Mouse (Mus musculus) naive thymus-derived CD4-positive, alpha-beta T cell, adult 2 months (primary cell): ENCODE results near the gene Gm20388.
"Not testable (repeated sequence)": the region's sequence is repeated elsewhere in the genome, so short reads cannot be mapped to it uniquely, and the experiment has no call there.

Experiments
- DNase-seq: peaks from one replicate; pipeline ENCODE4 v3.0.0-alpha.2; 2011; ENCODE audit warnings: low read depth

Gene Gm20388

DNA sequence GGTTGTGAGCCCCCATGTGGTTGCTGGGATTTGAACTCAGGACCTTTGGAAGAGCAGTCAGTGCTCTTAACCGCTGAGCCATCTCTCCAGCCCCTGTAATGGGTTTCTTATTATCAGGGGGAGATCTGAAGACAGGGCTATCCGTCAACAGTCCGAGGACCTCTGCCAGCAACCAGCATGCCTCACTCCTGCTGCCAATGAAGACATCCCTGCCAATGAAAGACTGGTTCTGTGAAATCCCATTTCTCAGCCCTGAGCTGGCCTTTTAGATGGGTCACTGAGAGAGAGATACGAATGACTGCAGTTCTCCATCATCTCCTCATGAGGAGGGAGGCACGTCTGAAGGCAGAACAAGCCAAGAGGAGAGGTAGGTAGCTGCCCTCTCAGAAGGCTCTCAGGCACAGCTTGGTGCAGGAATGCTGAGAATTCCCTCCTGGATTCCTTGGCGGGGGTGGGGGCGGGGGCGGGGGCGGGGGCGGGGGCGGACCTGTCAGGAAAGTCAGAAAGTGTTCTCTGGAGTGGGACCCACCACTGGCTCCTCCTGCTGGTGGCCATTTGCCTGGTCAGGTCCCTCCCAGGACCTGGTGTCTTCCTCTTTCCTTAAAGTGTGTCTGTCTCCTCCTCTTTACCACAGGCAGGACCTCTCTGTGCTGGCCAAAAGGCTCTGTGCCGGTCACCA, 2648.2 kb downstream of the Gm20388 start:
- DNase-seq, result no peak

DNA sequence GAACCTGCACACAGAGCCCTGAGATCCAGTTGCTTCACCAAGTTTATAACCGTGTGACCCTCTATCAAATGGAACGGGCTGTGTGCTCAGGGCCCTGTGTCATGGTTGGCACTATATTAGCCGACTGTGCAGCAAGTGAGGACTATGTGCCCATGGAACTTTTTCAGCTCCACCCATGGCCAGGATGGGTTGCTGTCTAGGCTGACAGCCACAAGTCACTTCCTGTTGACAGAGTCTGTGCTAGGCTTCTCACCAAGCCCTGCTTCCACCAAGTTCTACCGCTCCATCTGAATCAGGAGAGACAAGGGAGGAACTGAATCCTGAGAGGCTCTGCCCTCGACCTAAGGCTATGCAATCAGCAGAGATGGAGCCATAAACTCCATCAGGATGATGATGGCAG, 2650.6 kb downstream of the Gm20388 start:
- peak; percentile 78 for DNase-seq

DNA sequence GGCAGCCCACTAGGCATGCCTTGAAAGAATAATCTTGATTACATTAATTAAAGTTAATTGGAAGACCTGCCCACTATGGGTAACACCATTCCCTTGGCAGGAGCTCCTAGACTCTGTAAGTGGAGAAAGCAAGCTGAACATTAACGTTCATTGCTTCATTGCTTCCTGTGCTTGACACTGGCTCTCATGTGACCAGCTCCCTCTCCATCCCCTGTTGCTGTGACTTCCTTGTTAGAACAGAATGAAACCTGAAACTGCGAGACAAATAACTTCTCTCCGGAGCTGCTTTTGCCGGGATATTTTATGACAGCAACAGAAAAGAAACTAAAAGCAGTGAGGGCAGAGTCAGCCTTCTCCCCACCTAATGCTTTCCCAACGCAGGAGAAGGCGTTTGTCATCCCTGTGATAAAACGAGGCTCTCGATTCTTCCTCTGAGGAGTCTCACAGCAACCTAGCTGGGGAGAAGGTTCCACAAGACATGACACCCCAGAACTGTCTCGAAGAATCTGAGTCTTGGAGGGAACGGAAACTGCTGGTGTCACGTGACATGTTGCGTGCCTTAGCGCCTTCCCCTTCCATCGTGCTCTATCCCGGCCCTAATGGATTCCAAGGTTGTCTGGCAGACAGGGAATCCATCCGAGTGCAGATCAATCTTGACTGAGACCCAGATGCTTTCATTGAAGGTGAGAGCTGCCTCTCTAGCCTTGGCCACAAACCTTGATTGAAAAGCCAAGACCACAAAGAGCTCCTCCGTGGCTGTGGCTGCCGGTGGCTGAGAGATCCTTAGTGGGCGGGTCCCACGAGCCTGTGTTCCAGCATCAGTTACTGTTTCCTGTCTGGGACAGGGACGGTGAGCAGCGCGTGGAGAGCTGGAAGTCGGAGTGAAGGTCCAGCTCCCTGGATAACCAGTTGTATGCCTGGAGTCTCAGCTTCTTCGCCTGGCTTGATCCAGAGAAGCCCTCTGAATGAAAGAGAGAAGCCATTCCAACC, 2654.0 kb downstream of the Gm20388 start:
- no peak for DNase-seq

DNA sequence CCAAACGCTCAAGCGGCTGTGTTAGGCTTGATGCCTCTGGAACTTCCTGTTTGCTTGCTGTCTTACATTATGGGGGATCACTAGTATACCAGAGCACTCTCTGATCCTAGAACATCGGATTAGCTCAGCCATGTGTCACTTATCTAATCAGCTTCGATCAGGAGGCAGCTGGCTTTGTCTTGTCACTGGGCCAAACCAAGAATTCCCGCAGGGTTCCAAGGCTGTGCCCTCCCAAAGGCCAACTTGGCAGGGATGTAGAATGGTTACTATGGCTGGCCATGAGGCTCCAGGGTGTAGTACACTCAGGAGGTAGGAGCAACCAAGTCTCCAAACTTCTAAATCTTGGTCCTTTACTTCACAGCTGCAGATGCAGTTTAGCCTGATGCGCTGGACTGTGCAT, 2656.1 kb downstream of the Gm20388 start:
- no peak for DNase-seq

DNA sequence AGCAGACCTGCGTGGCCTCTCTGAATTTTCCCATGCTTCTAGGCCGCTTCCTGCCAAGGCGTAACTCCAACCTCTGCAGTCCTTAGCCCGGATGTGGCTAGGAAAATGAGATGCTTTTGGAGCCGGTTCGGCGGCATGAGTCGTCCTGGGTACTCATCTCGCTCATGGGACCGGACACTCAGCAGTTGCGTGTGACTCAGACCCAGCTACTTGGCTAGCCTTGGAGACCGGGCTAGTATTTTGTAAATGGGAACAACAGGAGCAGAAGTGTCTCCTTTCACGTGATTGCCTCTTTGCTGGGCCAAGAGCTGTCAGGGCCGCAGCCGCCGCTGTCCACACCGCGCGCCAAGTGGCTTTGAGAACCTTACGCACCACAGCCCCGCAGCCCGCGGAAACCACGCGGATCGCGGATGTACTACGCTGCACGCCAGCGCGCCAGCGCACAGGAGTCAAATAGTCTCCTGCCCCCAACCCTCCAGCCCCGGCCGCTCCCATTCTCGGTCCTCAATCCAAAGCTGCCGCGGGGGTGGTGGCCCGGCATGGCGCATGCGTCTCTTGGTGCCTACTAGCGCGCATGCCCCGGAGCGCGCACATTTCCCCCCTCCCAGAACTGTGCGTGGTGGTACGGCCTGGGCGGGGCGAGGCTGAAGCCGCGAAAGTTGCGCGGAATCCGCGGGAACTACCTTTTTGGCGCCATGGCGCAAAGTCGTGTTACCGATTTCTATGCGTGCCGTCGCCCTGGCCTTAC, 2656.9 kb downstream of the Gm20388 start, which contains the start of gene Cdt1:
Gene Cdt1 (plus strand): TSS at position 655 of the 748 bp plus-strand sequence.
- peak; percentile 97 for DNase-seq

DNA sequence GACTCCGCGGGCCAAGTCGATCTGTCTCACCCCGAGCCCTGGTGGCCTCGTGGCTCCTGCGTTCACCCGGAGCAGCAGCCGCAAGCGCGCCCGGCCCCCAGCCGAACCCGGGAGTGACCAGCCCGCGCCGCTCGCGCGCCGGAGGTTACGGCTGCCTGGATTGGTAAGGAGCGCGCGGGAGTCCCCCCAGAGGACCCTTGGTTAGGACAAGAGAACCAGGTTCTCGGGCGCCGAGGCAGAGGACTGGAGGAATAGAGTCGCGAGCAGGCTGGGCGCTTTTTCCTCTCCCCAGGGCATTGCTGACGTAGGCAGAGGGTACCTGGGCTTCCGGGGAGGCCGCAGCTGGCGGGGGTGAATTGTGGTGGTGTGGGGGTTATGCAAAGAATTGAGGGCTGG, 2657.5 kb downstream of the Gm20388 start:
- DNase-seq, result peak; percentile 70

DNA sequence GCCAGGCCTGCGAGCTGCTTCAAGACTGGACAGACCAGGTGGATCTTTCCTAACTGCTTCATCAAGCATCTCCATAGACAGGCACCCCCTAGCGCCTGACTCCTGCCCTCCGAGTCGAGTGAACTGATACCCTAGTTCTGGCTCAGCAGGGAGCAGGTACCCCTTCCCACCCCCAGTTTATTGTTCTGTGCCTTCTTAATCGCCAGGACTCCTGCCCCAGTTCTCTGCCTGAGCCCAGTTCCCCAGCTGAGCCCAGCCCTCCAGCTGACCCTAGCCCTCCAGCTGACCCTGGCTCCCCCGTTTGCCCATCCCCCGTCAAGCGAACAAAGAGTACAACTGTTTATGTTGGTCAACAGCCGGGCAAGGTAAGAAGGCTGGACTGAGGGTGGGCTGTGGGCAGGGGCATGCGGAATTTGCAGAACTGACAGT, 2658.3 kb downstream of the Gm20388 start:
- no peak for DNase-seq

DNA sequence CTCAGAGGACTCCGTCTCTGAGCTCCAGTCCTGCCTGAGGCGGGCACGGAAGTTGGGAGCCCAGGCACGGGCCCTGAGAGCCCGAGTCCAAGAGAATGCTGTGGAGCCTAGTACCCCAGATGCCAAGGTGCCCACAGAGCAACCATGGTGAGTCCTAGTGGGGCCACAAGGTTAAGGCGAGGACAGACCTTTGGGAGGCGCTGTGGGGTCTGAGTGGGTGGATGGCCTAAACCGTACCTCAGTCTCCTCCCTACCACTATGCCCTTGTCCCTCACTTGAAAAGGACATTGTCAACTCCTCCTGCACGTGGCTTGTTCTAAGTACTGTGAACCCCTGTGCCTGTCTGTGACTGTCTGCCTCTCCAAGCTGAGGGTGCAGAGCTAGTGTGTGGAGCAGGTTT, 2658.7 kb downstream of the Gm20388 start:
- no peak for DNase-seq

DNA sequence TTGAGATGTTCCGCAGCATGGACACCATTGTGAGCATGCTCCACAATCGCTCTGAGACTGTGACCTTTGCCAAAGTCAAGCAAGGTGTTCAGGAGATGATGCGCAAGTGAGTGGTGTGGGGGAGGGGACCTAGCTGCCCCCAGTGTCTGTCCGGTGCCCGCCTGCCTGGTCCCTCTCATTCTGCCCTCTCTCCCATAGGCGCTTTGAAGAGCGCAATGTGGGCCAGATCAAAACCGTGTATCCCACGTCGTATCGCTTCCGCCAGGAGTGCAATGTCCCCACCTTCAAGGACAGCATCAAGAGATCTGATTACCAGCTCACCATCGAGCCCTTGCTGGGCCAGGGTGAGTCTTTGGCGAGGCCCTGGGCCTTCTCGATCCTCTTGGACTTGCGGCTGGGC, 2659.4 kb downstream of the Gm20388 start:
- no peak for DNase-seq

DNA sequence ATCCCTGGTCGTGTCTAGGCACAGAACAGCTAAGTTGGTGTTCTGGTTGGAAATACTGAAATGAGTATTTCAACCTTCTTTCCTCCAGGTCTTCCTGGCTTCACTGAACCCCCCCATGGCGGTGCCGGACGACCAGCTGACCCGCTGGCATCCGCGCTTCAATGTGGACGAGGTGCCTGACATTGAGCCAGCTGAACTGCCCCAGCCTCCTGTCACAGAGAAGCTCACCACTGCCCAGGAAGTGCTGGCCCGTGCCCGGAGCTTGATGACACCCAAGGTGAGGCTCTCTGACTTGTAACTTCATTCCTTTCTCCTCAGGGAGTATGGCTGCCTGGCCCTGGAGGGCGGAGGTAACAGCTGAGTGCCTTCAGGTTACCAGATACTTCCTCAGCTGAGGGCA, 2660.5 kb downstream of the Gm20388 start:
- DNase-seq, result no peak

DNA sequence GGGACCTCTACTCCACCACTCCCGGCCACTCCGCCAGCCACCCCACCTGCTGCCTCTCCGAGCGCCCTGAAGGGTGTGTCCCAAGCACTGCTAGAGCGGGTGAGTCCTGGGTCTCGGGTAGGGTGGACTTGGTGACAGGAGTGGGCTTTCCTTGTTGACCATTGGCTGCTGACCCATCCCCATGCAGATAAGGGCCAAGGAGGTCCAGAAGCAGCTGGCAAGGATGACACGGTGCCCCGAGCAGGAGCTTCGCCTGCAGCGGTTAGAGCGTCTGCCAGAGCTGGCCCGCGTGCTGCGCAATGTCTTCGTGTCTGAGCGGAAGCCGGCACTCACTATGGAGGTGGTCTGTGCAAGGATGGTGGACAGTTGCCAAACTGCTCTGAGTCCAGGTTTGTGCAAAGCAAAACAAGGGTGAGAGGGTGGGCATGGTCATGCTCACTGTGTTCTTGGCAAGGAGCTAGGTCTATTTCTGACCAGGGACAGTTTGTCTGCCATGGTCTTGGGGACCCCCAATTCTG, 2661.2 kb downstream of the Gm20388 start:
- DNase-seq, result no peak

DNA sequence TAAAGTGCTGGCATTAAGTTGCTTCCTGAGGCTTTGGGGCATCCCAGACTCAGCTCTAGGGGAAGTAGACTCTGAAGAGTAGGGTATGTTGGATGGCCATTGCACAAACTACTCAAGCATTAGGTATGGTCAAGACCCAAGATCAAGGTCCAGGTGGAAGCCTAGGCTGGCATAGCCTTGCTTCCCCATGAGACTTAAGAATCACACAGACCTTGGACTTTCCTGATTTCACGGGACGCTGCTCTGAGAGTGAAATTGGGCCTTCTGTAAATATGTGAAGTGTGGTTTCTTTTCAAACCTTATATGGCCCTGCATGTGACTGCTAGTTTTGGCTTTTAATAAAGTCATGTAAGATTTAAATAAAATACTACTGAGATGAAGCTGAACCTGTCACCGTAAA, 2662.1 kb downstream of the Gm20388 start:
- no peak for DNase-seq

DNA sequence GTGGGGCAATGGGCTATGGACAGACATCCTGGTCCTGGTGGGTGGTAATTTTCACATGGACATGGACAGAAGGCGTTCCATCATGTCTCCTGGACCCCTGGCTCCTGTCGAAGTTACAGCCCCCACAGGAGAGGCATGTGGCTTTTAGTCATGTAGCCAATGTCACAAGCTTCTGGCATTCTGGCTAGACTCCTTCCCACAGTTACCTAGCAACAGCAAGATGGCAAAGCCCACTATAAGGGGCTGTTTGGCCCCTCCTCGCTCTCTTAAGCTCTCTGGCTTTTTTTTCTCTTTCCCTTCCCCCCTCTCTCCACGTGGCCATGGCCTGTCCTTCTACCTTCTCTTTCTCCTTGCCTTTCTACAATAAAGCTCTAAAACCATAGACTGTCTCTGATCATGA, 2662.5 kb downstream of the Gm20388 start:
- not testable (repeated sequence) for DNase-seq

DNA sequence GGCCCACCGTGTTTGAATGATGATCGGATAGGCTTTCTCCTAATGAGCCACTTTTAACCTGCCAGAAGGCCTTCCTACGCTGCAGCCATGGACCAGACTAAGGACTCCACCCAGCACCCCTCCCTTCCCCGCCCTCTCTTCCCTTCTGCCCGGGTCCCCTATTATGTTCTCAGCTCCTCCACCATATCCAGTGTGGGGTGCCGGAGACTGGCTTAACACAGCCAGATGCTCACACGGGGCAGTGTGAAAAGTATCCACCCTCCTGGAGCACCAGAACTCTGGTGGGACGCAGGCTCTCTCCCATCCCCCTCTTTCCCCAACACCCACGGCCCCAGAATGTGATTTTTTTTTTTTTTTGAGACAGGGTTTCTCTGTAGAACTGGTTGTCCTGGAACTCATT, 2662.9 kb downstream of the Gm20388 start:
- no peak for DNase-seq

DNA sequence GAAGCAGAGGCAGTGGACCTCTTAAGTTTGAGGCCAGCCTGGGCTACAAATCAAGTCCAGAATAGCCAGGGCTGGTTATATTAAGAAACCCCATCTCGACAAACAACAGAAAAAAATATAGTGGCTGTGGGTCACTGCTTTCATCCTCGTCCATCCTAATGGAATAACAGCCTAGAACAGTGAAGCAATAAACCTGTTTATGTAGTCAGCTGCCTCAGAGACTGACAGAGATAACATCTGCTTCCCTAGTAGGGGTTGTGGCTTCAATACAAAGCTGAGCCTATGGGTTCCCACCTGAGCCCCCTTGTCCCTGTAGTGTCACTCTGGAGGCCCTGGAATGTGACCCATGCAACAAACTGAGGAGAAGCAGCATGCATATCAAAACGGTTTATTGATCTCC, 2663.6 kb downstream of the Gm20388 start:
- no peak for DNase-seq

DNA sequence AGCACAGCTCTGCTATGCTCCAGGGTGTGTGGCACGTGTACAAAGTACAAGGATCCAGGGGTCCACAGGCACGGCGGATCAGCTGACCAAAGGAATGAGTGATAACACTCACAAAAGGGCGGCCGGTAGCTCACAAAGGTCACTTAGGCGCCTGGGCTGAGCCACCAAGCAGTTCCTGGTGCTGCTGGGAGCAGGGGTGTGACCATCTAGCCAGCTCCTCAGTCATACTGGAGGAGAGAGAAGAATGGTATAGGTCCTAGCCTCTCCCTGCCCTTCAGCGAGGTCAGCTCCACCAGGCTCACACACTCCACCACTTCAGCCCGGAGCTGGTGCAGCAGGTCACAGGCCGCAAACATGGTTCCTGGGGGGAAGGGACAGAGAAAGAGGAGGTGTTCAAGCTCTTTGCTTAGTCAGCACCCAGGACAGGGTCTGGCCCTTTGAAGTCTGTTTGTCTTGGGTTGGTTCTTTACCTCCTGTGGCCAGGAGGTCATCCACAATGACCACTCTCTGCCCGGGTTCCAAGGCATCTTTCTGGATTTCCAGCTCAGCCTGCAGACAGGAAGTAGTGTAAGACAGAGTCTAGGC, 2664.1 kb downstream of the Gm20388 start:
- no peak for DNase-seq

DNA sequence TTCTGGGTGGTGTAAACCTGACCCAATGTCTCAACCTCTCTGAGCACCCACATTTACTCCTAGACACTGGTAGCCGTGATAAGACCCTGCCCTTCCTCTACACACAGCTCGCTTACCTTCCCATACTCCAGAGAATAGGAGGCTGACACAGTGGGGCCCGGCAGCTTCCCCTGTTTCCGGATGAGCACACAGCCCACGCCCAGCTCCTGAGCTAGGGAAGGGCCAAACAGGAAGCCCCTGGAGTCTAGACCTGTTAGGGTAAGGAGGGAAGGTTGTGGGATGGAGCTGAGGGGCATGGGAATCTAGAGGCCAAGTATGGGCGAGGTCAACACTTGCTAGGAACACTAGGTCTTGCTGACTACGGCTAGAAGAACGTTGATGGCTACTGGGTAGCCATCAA, 2664.6 kb downstream of the Gm20388 start:
- no peak for DNase-seq

DNA sequence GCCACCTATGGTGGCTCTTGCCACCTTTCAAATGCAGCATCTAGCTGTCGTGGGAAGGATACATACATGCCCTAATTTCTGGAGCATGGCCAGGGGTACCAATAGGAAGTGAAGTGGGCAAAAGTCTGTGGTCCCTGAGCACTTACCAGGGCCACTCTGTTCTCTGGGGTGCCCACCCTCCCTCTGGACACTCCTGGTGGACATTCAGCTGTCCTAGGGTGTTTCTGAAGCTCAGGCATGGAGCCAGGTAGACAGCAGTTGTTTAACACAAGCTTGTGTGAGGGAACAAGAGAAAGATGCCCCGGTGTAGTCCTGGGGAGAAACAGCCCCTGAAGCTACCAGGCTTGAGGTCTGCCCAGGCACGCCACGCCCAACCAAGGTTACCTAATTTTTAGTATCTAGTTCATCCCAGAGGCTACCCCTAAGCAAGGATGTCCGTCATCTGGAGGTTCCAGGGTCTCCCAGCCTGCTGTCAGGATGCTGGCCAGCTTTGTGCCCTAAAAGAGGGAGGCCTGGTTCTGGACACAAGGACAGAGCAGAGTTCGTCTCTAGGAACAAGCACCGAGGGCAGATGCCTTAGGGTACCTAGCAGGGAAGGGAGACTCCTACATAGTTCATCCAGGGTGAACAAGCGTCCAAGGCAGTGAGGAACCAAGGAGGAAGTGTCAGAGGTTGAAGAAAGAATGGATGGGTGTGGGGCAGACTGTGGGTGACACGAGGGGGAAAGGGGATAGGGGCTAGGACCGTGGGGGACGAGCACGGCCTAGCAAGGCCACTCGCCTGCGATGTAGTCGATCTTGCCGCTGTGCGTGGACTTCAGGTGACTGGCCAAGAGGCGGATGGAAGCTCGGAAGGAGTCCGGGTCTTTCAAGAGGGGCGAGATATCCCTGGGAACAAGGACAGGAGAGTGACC, 2665.3 kb downstream of the Gm20388 start:
- peak; percentile 41 for DNase-seq

DNA sequence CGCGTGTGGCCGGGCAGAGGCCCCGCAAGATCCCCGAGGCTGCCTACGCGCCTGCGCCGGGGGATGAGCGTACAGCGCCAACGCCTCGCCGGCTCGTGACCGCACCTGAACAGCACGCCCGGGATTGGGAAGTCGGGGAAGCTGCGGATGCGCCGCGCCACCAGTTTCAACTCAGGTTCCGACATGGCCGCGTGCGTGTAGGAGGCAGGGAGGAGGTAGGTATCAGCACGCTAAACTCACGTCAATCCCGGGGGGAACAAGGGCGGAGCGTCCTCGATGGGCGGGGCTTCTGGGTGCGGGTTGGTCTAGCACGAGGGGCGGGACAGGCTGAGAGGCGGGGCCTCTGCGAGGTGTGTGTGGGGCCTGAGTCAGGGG, 2666.0 kb downstream of the Gm20388 start, which contains the start of gene Aprt:
Gene Aprt (minus strand): TSS at position 262 of the 375 bp plus-strand sequence.
- peak; percentile 96 for DNase-seq

DNA sequence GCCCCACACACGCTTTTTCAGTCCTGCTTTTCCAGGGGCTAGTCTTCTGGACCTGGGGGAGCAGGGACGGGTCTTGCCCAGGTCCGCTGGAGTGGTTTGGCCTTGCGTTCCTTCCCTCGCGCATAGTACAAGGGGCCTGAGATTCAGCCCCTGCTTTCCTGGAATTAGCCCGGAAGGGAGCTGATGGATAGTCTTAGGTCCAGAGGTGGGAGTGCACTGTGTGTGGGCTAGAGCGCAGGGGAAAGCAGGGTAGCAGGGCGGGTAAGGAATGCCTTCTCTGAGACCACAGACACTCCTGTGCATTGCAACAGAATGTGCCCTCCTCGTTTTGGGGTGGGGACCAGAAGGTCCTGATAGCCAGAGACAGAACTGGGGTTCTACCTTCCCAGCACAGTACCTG, 2666.5 kb downstream of the Gm20388 start:
- DNase-seq, result no peak

DNA sequence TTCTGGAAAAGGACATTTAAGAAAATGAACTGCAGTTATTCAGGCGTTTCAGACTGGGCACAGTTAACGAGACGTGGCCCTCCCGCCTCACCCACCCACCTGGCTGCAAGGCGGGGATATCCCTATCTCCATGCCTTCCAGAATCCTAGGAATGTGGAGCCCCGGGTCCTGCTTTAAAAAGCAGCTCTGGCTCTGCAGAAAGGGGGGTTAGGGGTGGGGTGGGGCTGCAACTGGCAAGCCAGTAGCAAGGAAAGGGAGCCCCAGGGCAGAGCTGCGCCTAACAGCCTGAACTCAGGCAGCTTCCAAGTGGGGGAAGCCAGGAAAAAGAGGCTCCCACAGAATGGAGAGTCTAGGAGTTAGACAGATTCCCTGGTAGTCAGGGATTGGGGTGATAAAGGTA, 2668.6 kb downstream of the Gm20388 start:
- DNase-seq, result no peak
